Mouse (Mus musculus) spleen, adult 12 weeks (tissue): ENCODE results near the gene Cdk2ap2.
A peak's percentile ranks its signal among the peaks of the same experiment; 100 is the strongest.
"Not testable (repeated sequence)": the region's sequence is repeated elsewhere in the genome, so short reads cannot be mapped to it uniquely, and the experiment has no call there.

Source experiments
- DNase-seq: peaks from one replicate; pipeline ENCODE4 v3.0.0; 2022; ENCODE audit warnings: low spot score

The Cdk2ap2 gene

DNA sequence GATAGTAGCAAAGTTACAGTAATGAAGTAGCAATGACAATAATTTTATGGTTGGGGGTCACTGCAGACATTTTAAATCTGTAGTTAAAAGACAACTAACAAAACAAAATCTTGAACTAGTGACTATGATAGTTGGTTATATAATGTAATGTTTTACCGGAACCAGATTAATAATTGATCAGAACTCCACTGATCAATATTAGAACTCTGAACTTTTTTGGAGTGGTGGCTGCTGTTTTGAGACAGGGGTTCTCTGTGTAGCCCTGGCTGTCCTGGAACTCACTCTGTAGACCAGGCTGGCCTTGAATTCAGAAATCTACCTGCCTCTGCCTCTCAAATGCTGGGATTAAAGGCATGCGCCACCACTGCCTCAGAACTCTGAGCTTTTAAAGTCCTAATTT, 28.7 kb upstream of the Cdk2ap2 start:
- not testable (repeated sequence) for DNase-seq

GRCm38 (mm10) chr19:4068717-4069410, 28.1 kb upstream of the Cdk2ap2 start:
- DNase-seq, result no peak

GRCm38 (mm10) chr19:4070311-4070710, 26.7 kb upstream of the Cdk2ap2 start:
- no peak for DNase-seq

DNA sequence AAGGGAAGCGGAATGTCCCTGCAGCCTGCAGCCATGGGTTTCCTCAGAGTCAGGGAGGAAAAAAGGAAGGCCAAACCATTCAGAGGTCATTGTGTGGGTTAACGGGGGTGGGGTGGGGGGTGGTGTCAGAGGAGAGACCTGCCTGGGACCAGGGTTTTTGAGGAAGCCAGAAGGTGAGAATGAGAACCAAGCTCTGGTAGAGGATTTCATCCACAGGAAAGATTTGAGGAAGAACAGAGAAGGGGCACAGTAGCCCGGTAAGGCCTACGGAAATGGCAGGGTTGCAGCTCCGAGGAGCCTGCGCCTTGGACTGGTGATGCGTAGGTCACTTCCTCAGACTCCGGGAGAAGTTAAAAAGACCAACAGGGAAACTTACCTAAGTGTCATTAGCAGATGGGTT, 26.2 kb upstream of the Cdk2ap2 start:
- DNase-seq, result no peak

DNA sequence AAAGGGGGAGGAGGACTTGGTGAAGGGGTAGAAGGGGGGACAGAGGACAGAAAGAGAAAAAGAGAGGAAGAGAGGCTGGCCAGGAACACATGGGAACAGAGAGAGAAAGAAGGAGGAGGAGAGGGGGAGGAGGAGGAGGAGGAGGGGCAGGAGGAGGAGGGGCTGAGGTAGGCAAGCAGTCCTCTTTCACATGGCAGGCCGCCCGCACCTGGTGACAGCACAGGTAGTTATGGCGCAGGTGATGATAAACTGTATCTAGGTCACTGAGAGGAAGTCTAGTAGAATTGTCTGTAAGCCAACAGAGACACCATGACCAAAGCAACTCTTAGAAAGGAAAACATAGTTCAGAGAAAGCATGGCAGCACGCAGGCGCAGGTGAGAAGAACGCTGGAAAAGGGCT, 25.6 kb upstream of the Cdk2ap2 start:
- no peak for DNase-seq

GRCm38 (mm10) chr19:4072706-4073424, 24.1 kb upstream of the Cdk2ap2 start:
- DNase-seq, result no peak

DNA sequence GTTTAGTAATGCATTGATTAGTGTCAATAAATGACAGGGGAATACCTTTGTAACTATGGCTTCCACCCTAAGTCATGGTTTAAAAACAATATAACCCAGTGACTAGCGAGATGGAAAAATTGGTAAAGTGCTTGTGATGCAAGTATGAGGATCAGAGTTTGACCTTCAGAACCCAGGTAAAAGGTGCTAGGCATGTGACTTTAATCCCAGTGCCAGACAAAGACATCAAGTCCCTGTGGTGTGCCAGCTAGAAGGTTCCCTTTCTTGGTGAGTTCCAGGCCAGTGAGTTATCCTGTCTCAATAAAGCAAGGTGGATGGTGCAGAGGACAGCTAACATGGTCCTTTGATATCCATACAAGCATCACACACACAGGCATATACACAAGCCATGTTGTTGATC, 21.5 kb upstream of the Cdk2ap2 start:
- no peak for DNase-seq

- peak; percentile 54 for DNase-seq
Measured at GRCm38 (mm10) chr19:4079594-4079993, 17.4 kb upstream of the Cdk2ap2 start.

- DNase-seq, result peak; percentile 37
Measured at GRCm38 (mm10) chr19:4080511-4081009, 16.4 kb upstream of the Cdk2ap2 start.

DNA sequence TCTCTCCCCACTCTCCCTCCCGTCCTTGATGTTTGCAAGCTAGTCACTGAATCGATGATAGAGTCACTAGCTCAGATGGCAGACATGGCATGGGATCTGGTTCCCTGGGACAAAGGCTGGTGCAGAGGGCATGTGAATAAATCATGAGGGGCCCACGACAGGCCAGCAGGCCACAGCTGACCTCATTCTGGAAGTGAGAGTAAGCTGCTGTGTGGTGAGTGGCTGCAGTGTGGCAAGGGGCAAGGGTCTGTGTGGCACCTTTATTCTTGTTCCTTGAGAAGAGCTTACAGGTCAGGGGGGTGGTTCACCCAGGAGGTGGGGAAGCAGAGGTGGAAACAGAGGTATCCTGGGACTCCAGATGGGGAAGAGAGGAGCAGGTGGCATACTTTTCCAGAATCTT, 15.6 kb upstream of the Cdk2ap2 start, which contains the start of gene Cabp2:
Cabp2 (plus strand) TSS at position 185 of the 400 bp plus-strand sequence.
- no peak for DNase-seq

GRCm38 (mm10) chr19:4082219-4082965, 14.6 kb upstream of the Cdk2ap2 start:
- no peak for DNase-seq

DNA sequence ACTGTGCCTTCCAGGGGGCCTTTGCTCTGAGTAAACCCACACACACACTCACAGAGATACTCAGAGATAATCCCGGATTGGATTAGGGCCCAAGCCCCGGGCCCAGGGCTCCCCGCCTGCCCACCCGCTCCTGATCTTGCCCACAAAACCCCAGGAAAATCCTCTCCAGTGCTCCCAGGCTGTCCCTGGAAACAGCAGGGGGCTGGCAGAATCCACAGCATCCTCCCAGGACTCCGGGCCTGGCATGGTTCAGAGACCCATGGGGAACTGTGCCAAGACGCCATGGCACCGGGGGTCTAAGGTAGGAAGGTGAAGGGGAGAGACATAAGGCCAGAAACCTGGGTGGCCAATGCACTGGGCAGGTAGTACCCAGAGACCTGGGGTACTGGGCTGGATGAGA, 13.7 kb upstream of the Cdk2ap2 start:
- DNase-seq, result no peak

DNA sequence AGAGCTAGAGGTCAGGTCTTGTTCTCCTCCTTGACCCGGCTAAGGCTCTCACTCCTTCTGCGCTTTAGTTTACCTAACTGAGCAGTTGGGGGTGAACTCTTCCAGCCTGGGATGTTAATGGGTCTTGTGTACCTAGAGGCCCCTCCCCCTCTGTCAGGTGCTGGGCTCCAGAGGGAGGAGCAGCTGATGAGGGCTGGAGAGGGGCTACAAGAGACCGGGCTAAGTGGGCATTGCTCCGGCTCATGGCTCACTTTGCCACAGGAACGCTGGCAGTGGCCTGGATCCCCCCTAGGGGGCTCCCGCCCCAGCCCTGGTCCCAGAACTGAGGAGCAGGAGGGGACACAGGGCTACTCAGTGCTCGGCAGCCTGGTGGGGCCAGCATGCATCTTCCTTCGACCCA, 13.2 kb upstream of the Cdk2ap2 start:
- DNase-seq, result no peak

- DNase-seq, result no peak
Measured at GRCm38 (mm10) chr19:4084984-4085383, 12.0 kb upstream of the Cdk2ap2 start.

DNA sequence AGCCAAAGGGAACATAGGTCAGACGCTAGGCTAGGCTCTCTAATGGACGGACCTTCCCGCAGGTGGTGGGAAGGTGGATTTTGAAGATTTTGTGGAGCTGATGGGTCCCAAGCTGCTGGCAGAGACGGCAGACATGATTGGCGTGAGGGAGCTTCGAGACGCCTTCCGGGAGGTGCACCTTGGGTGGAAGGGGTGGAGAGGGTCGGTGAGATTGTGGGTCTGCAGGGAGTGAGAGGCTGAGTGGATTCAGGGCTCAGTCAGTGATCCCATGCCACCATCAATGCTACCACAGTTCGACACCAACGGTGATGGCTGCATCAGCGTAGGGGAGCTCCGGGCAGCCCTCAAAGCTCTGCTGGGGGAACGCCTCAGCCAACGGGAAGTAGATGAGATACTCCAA, 10.8 kb upstream of the Cdk2ap2 start:
- no peak for DNase-seq

GRCm38 (mm10) chr19:4087090-4087489, 9.9 kb upstream of the Cdk2ap2 start:
- DNase-seq, result no peak

DNA sequence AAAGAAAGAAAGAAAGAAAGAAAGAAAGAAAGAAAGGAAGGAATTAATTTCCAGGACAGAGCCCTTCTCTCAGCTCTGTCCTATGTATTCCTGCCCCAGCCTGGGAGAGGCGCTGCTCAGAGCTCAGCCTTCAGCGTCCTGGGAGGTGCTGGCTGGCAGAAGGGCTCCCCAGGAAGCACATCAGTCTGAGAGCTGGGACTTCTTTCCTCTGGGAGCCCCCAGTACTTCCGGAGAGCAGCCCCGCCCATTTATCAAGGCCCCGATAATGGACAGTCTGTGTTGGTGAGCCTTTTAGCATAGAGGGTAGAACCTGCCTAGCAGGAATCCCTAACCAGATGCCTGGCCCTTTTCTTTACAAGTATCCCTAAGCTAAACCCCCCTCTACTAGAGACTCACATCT, 8.8 kb upstream of the Cdk2ap2 start:
- no peak for DNase-seq

GRCm38 (mm10) chr19:4089128-4089527, 7.9 kb upstream of the Cdk2ap2 start:
- no peak for DNase-seq

DNA sequence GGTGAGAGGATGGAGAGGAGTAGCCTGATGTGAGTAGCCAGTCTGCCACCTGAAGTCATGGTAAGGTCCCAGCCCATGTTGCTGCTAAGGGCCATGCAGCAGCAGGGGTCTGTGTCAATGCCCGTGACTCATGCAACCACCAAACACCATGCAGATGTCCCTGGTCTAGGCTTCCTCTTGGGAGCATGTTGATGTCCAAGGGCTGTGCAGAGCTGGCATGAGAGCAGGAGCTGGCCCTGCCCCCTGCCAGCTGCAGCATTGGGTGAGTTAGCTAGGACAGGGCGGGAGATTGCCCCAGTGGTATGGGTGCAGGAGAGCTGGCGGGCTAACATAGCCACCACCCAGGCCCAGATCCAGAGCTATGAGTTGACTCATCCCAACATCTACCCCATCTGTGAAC, 6.5 kb upstream of the Cdk2ap2 start:
- no peak for DNase-seq

GRCm38 (mm10) chr19:4091383-4091782, 5.6 kb upstream of the Cdk2ap2 start:
- no peak for DNase-seq

- DNase-seq, result no peak
Measured at GRCm38 (mm10) chr19:4092750-4093149, 4.2 kb upstream of the Cdk2ap2 start.

GRCm38 (mm10) chr19:4093772-4094171, 3.2 kb upstream of the Cdk2ap2 start:
- no peak for DNase-seq

GRCm38 (mm10) chr19:4094348-4094747, 2.6 kb upstream of the Cdk2ap2 start:
- no peak for DNase-seq
